Mouse (Mus musculus) frontal cortex, postnatal 10 days (tissue): Measurements from ENCODE around the gene 3110009E18Rik.
A peak's percentile ranks its signal among the peaks of the same experiment; 100 is the strongest.

Experiments
- DNase-seq, 2 experiments: peaks; one replicate each; pipeline ENCODE4 v3.0.0; 2022; ENCODE audit warnings: low spot score in 2 of 2, mixed read lengths in 1 of 2

The 3110009E18Rik gene

GRCm38 (mm10) chr1:120195947-120196346 is 75.0 kb downstream of the 3110009E18Rik start:
- DNase-seq = no peak

GRCm38 (mm10) chr1:120196724-120197123 is 75.7 kb downstream of the 3110009E18Rik start:
- DNase-seq = no peak

GRCm38 (mm10) chr1:120197189-120197588 is 76.2 kb downstream of the 3110009E18Rik start:
- peak; percentile 50 to 73 for DNase-seq

GRCm38 (mm10) chr1:120198151-120198550 is 77.2 kb downstream of the 3110009E18Rik start:
- no peak for DNase-seq

- DNase-seq = no peak
Measured at GRCm38 (mm10) chr1:120198942-120199341, 78.0 kb downstream of the 3110009E18Rik start.

- DNase-seq = no peak
Measured at GRCm38 (mm10) chr1:120202542-120202941, 81.6 kb downstream of the 3110009E18Rik start.

- DNase-seq = no peak
Measured at GRCm38 (mm10) chr1:120203836-120204235, 82.8 kb downstream of the 3110009E18Rik start.

GRCm38 (mm10) chr1:120204834-120205233 is 83.8 kb downstream of the 3110009E18Rik start:
- no peak for DNase-seq

GRCm38 (mm10) chr1:120207568-120207967 is 86.6 kb downstream of the 3110009E18Rik start:
- peak; percentile 32 to 33 for DNase-seq

- DNase-seq = no peak
Measured at GRCm38 (mm10) chr1:120208502-120209230, 87.7 kb downstream of the 3110009E18Rik start.

GRCm38 (mm10) chr1:120220841-120221240 is 99.9 kb downstream of the 3110009E18Rik start:
- DNase-seq = no peak

GRCm38 (mm10) chr1:120221285-120221684 is 100.3 kb downstream of the 3110009E18Rik start:
- DNase-seq = no peak

- no peak for DNase-seq
Measured at GRCm38 (mm10) chr1:120223613-120224012, 102.6 kb downstream of the 3110009E18Rik start.

- DNase-seq = no peak
Measured at GRCm38 (mm10) chr1:120229723-120230471, 108.9 kb downstream of the 3110009E18Rik start.

- DNase-seq = peak in 1 of 2 experiments; percentile 24
Measured at GRCm38 (mm10) chr1:120231334-120231733, 110.3 kb downstream of the 3110009E18Rik start.

- DNase-seq = no peak
Measured at GRCm38 (mm10) chr1:120232170-120232569, 111.2 kb downstream of the 3110009E18Rik start.

- no peak for DNase-seq
Measured at GRCm38 (mm10) chr1:120235631-120236215, 114.7 kb downstream of the 3110009E18Rik start.

GRCm38 (mm10) chr1:120236424-120236823 is 115.4 kb downstream of the 3110009E18Rik start:
- no peak for DNase-seq

GRCm38 (mm10) chr1:120237068-120237467 is 116.1 kb downstream of the 3110009E18Rik start:
- DNase-seq = no peak
